Mouse (Mus musculus) megakaryocyte, embryonic 14.5 days (primary cell): ENCODE measurements around the gene Bcl2.

Experiments used
- FLI1 ChIP-seq: IDR thresholded peaks from 2 replicates; pipeline ENCODE4 v1.6.1; 2012; ENCODE audit warnings: low read length, inconsistent platforms, mixed read lengths
- GATA1 ChIP-seq: IDR thresholded peaks from 3 replicates; pipeline ENCODE4 v1.6.1; 2012; ENCODE audit warnings: mixed read lengths, low read length, inconsistent platforms, borderline replicate concordance

DNA sequence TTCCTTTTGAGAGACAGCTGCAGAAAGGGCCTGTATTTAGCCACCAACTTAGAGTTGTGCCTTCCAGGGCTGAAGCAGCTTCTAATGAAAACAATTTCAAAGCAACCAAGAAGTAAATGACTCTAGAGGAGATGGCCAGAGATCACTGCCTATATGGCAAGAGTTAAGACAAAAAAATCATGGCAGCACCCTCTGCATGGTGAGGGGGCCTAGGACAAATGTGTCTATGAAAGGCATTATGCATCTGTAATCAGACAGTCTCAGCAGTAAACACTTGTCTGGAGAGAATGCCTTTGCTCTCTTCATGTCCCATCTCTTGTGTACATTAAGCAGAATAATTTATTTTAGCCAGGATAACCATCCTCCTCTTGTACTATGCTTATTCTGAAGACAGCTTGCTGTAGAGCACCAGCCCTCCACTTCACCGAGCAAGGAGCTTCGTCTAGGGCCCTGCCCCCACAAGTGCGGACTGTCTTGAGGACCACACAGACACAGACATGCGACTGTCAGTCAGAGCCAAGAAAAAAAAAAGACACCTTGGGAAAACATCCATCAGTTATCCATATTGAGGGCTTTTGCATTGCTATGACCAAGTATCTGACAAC, 126.1 kb downstream of the Bcl2 start:
- no peak for TF ChIP-seq FLI1
- no peak for TF ChIP-seq GATA1
